Mouse (Mus musculus): ENCODE data around the gene Mapre3.

- no peak for TF ChIP-seq MAFK (IDR thresholded peaks at IDR 0.05; ENCODE audit: insufficient read depth, low read depth, low read length)
- no peak for TF ChIP-seq HCFC1 (IDR thresholded peaks at IDR 0.05; ENCODE audit: borderline replicate concordance, insufficient read depth, low read length)
- TF ChIP-seq CHD2 (IDR thresholded peaks at IDR 0.05; ENCODE audit: low read depth, low read length), result no peak
Observed at GRCm38 (mm10) chr5:30890375-30890774, 75.9 kb downstream of the Mapre3 start.

Data from ES-E14 (cell line).